Mouse (Mus musculus): ENCODE results near the gene Bag1. TPM values are rescaled to one million over a fixed set of nuclear protein-coding genes. Genes with fewer than 3 reads are reported as not detected.

The Bag1 gene
- polyA plus RNA-seq (2014; fragmentation: Nextera tagmentation; extraction: Ambion mirVana) = 235 and 248 TPM in 2 replicates

GRCm38 (mm10) chr4:40948160-40948708 lies at the start of gene Bag1, which contains the start of gene Chmp5:
Gene Bag1 (minus strand): TSS chr4:40948294.
Gene Chmp5 (plus strand): TSS chr4:40948407.
- Histone ChIP-seq H3K27ac (ENCODE audit: low read depth, low read length) (peak within 1 kb of the TSS; percentile 51), H3K4me1 (ENCODE audit: control insufficient read depth, insufficient read depth, low read length) (peaks cover 19% of the 10 kb centered on the region), H3K36me3 (ENCODE audit: control insufficient read depth, insufficient read depth, low read length) (peaks cover 53% of the 10 kb centered on the region), H3K4me3 (ENCODE audit: low read length) (peak within 1 kb of the TSS; percentile 63), H3K27me3 (ENCODE audit: control insufficient read depth, insufficient read depth, low read length) (no peaks in the 10 kb centered on the region), H3K4me2 (replicated peaks; ENCODE audit: low read depth, low read length) (peak within 1 kb of the TSS; percentile 85), H3K9me3 (ENCODE audit: control insufficient read depth, low read length) (no peaks in the 10 kb centered on the region), H3K9ac (ENCODE audit: low read depth, low read length) (peak within 1 kb of the TSS; percentile 75)
- WGBS = 0% methylated on average over 44 of the region's 50 CpGs
- peak; percentile 98 for ATAC-seq (ENCODE audit: low FRiP score, low TSS enrichment)

GRCm38 (mm10) chr4:40996302-40996701 lies 48.2 kb upstream of the Bag1 start:
- no peaks in the 10 kb centered on the region for H3K4me1 ChIP-seq (ENCODE audit: control insufficient read depth, insufficient read depth, low read length)
- H3K4me3 ChIP-seq (ENCODE audit: low read length) = no peak overlapping the region
- H3K36me3 ChIP-seq (ENCODE audit: control insufficient read depth, insufficient read depth, low read length) = peaks cover 94% of the 10 kb centered on the region
- no peaks in the 10 kb centered on the region for H3K27me3 ChIP-seq (ENCODE audit: control insufficient read depth, insufficient read depth, low read length)
- WGBS = 96% methylated on average over 6 of the region's 6 CpGs
- ATAC-seq (ENCODE audit: low FRiP score, low TSS enrichment) = no peak
- H3K9me3 ChIP-seq (ENCODE audit: control insufficient read depth, low read length) = no peaks in the 10 kb centered on the region
- H3K4me2 ChIP-seq (replicated peaks; ENCODE audit: low read depth, low read length) = no peak overlapping the region
- H3K27ac ChIP-seq (ENCODE audit: low read depth, low read length) = no peak overlapping the region
- H3K9ac ChIP-seq (ENCODE audit: low read depth, low read length) = no peak overlapping the region

- no peak overlapping the region for H3K4me3 ChIP-seq (ENCODE audit: low read length)
- peaks cover 95% of the 10 kb centered on the region for H3K36me3 ChIP-seq (ENCODE audit: control insufficient read depth, insufficient read depth, low read length)
- ATAC-seq (ENCODE audit: low FRiP score, low TSS enrichment) = no peak
- no peaks in the 10 kb centered on the region for H3K27me3 ChIP-seq (ENCODE audit: control insufficient read depth, insufficient read depth, low read length)
- H3K4me1 ChIP-seq (ENCODE audit: control insufficient read depth, insufficient read depth, low read length) = no peaks in the 10 kb centered on the region
- H3K4me2 ChIP-seq (replicated peaks; ENCODE audit: low read depth, low read length) = no peak overlapping the region
- WGBS = 93% methylated on average over 6 of the region's 6 CpGs
- no peaks in the 10 kb centered on the region for H3K9me3 ChIP-seq (ENCODE audit: control insufficient read depth, low read length)
- no peak overlapping the region for H3K9ac ChIP-seq (ENCODE audit: low read depth, low read length)
- H3K27ac ChIP-seq (ENCODE audit: low read depth, low read length) = no peak overlapping the region
These were observed 41.5 kb upstream of the Bag1 start for GRCm38 (mm10) chr4:40989633-40990032.

- WGBS = 91% methylated on average over 1 of the region's 1 CpGs
- no peak overlapping the region for H3K9ac ChIP-seq (ENCODE audit: low read depth, low read length)
- no peaks in the 10 kb centered on the region for H3K4me1 ChIP-seq (ENCODE audit: control insufficient read depth, insufficient read depth, low read length)
- no peak overlapping the region for H3K4me3 ChIP-seq (ENCODE audit: low read length)
- no peaks in the 10 kb centered on the region for H3K9me3 ChIP-seq (ENCODE audit: control insufficient read depth, low read length)
- no peak overlapping the region for H3K27ac ChIP-seq (ENCODE audit: low read depth, low read length)
- peaks cover 82% of the 10 kb centered on the region for H3K36me3 ChIP-seq (ENCODE audit: control insufficient read depth, insufficient read depth, low read length)
- H3K4me2 ChIP-seq (replicated peaks; ENCODE audit: low read depth, low read length) = no peak overlapping the region
- H3K27me3 ChIP-seq (ENCODE audit: control insufficient read depth, insufficient read depth, low read length) = no peaks in the 10 kb centered on the region
- ATAC-seq (ENCODE audit: low FRiP score, low TSS enrichment) = no peak
These were observed 35.6 kb upstream of the Bag1 start for GRCm38 (mm10) chr4:40983686-40984085.

GRCm38 (mm10) chr4:40982486-40982885 lies 34.4 kb upstream of the Bag1 start:
- Histone ChIP-seq H3K9me3 (ENCODE audit: control insufficient read depth, low read length) (no peaks in the 10 kb centered on the region), H3K27ac (ENCODE audit: low read depth, low read length) (no peak overlapping the region), H3K4me1 (ENCODE audit: control insufficient read depth, insufficient read depth, low read length) (no peaks in the 10 kb centered on the region), H3K4me2 (replicated peaks; ENCODE audit: low read depth, low read length) (no peak overlapping the region), H3K4me3 (ENCODE audit: low read length) (no peak overlapping the region), H3K36me3 (ENCODE audit: control insufficient read depth, insufficient read depth, low read length) (peaks cover 80% of the 10 kb centered on the region), H3K9ac (ENCODE audit: low read depth, low read length) (no peak overlapping the region), H3K27me3 (ENCODE audit: control insufficient read depth, insufficient read depth, low read length) (no peaks in the 10 kb centered on the region)
- no peak for ATAC-seq (ENCODE audit: low FRiP score, low TSS enrichment)
- 49% methylated on average over 3 of the region's 3 CpGs for WGBS

GRCm38 (mm10) chr4:40979430-40979829 lies 31.3 kb upstream of the Bag1 start:
- no peak overlapping the region for H3K4me2 ChIP-seq (replicated peaks; ENCODE audit: low read depth, low read length)
- H3K4me1 ChIP-seq (ENCODE audit: control insufficient read depth, insufficient read depth, low read length) = no peaks in the 10 kb centered on the region
- H3K9ac ChIP-seq (ENCODE audit: low read depth, low read length) = no peak overlapping the region
- no peaks in the 10 kb centered on the region for H3K9me3 ChIP-seq (ENCODE audit: control insufficient read depth, low read length)
- H3K36me3 ChIP-seq (ENCODE audit: control insufficient read depth, insufficient read depth, low read length) = peaks cover 72% of the 10 kb centered on the region
- H3K4me3 ChIP-seq (ENCODE audit: low read length) = no peak overlapping the region
- no peaks in the 10 kb centered on the region for H3K27me3 ChIP-seq (ENCODE audit: control insufficient read depth, insufficient read depth, low read length)
- no peak for ATAC-seq (ENCODE audit: low FRiP score, low TSS enrichment)
- H3K27ac ChIP-seq (ENCODE audit: low read depth, low read length) = no peak overlapping the region
- WGBS = 93% methylated on average over 1 of the region's 1 CpGs

- H3K27me3 ChIP-seq (ENCODE audit: control insufficient read depth, insufficient read depth, low read length) = no peaks in the 10 kb centered on the region
- no peak overlapping the region for H3K4me3 ChIP-seq (ENCODE audit: low read length)
- H3K4me1 ChIP-seq (ENCODE audit: control insufficient read depth, insufficient read depth, low read length) = peaks cover 10% of the 10 kb centered on the region; the same call in 1 of the 2 replicates
- no peak overlapping the region for H3K4me2 ChIP-seq (replicated peaks; ENCODE audit: low read depth, low read length)
- ATAC-seq (ENCODE audit: low FRiP score, low TSS enrichment) = no peak
- WGBS = 92% methylated on average over 10 of the region's 10 CpGs
- H3K27ac ChIP-seq (ENCODE audit: low read depth, low read length) = no peak overlapping the region
- no peaks in the 10 kb centered on the region for H3K9me3 ChIP-seq (ENCODE audit: control insufficient read depth, low read length)
- no peak overlapping the region for H3K9ac ChIP-seq (ENCODE audit: low read depth, low read length)
- H3K36me3 ChIP-seq (ENCODE audit: control insufficient read depth, insufficient read depth, low read length) = peaks cover 57% of the 10 kb centered on the region
These were observed 28.6 kb upstream of the Bag1 start for GRCm38 (mm10) chr4:40976651-40977050.

- no peak overlapping the region for H3K9ac ChIP-seq (ENCODE audit: low read depth, low read length)
- H3K4me1 ChIP-seq (ENCODE audit: control insufficient read depth, insufficient read depth, low read length) = peaks cover 11% of the 10 kb centered on the region; the same call in 1 of the 2 replicates
- H3K27ac ChIP-seq (ENCODE audit: low read depth, low read length) = no peak overlapping the region
- no peaks in the 10 kb centered on the region for H3K27me3 ChIP-seq (ENCODE audit: control insufficient read depth, insufficient read depth, low read length)
- no peak overlapping the region for H3K4me2 ChIP-seq (replicated peaks; ENCODE audit: low read depth, low read length)
- 90% methylated on average over 3 of the region's 3 CpGs for WGBS
- H3K4me3 ChIP-seq (ENCODE audit: low read length) = no peak overlapping the region
- peaks cover 49% of the 10 kb centered on the region for H3K36me3 ChIP-seq (ENCODE audit: control insufficient read depth, insufficient read depth, low read length)
- ATAC-seq (ENCODE audit: low FRiP score, low TSS enrichment) = no peak
- no peaks in the 10 kb centered on the region for H3K9me3 ChIP-seq (ENCODE audit: control insufficient read depth, low read length)
These were observed 27.6 kb upstream of the Bag1 start for GRCm38 (mm10) chr4:40975678-40976077.

- Histone ChIP-seq H3K4me3 (ENCODE audit: low read length) (no peak overlapping the region), H3K4me1 (ENCODE audit: control insufficient read depth, insufficient read depth, low read length) (peaks cover 11% of the 10 kb centered on the region; the same call in 1 of the 2 replicates), H3K36me3 (ENCODE audit: control insufficient read depth, insufficient read depth, low read length) (peaks cover 34% of the 10 kb centered on the region), H3K27me3 (ENCODE audit: control insufficient read depth, insufficient read depth, low read length) (no peaks in the 10 kb centered on the region), H3K9ac (ENCODE audit: low read depth, low read length) (no peak overlapping the region), H3K27ac (ENCODE audit: low read depth, low read length) (no peak overlapping the region), H3K9me3 (ENCODE audit: control insufficient read depth, low read length) (no peaks in the 10 kb centered on the region), H3K4me2 (replicated peaks; ENCODE audit: low read depth, low read length) (no peak overlapping the region)
- ATAC-seq (ENCODE audit: low FRiP score, low TSS enrichment) = no peak
- 100% methylated on average over 1 of the region's 1 CpGs for WGBS
These were observed 25.9 kb upstream of the Bag1 start for GRCm38 (mm10) chr4:40974011-40974410.
